Mouse (Mus musculus) monocyte, adult 2 months (primary cell): ENCODE data around the gene Sim1.

Experiments
- DNase-seq, 2 experiments: peaks; one replicate each; pipeline ENCODE4 v3.0.0; 2022; ENCODE audit warnings: low spot score in 2 of 2, low read depth in 1 of 2

The Sim1 gene

GRCm38 (mm10) chr10:50901601-50902475 is 7.3 kb downstream of the Sim1 start:
- DNase-seq, result no peak

- DNase-seq, result no peak
Observed at GRCm38 (mm10) chr10:50902741-50903715, 8.5 kb downstream of the Sim1 start.

GRCm38 (mm10) chr10:50903846-50904763 is 9.6 kb downstream of the Sim1 start:
- DNase-seq, result no peak

- no peak for DNase-seq
Observed at GRCm38 (mm10) chr10:50904764-50905701, 10.5 kb downstream of the Sim1 start.

GRCm38 (mm10) chr10:50910400-50910799 is 15.8 kb downstream of the Sim1 start:
- DNase-seq, result no peak

- DNase-seq, result no peak
Observed at GRCm38 (mm10) chr10:50910861-50911410, 16.4 kb downstream of the Sim1 start.

GRCm38 (mm10) chr10:50915607-50916006 is 21.1 kb downstream of the Sim1 start:
- no peak for DNase-seq

- no peak for DNase-seq
Observed at GRCm38 (mm10) chr10:50929281-50929680, 34.7 kb downstream of the Sim1 start.

GRCm38 (mm10) chr10:50935673-50936072 is 41.1 kb downstream of the Sim1 start:
- no peak for DNase-seq

GRCm38 (mm10) chr10:50973625-50974024 is 79.1 kb downstream of the Sim1 start:
- DNase-seq, result no peak

- no peak for DNase-seq
Observed at GRCm38 (mm10) chr10:50981849-50982248, 87.3 kb downstream of the Sim1 start.

GRCm38 (mm10) chr10:50983620-50984019 is 89.1 kb downstream of the Sim1 start:
- DNase-seq, result no peak

GRCm38 (mm10) chr10:51007798-51008197 is 113.2 kb downstream of the Sim1 start:
- DNase-seq, result no peak

GRCm38 (mm10) chr10:51011391-51012150 is 117.0 kb downstream of the Sim1 start:
- DNase-seq, result no peak

GRCm38 (mm10) chr10:51014901-51015300 is 120.3 kb downstream of the Sim1 start:
- no peak for DNase-seq

GRCm38 (mm10) chr10:51015362-51015761 is 120.8 kb downstream of the Sim1 start:
- no peak for DNase-seq

- no peak for DNase-seq
Observed at GRCm38 (mm10) chr10:51023308-51024279, 129.0 kb downstream of the Sim1 start.
